Mouse (Mus musculus): ENCODE measurements around the gene Mtmr2.

GRCm38 (mm10) chr9:13699781-13700116 is 48.5 kb upstream of the Mtmr2 start:
- no peak for TF ChIP-seq EP300 (IDR thresholded peaks at IDR 0.05; ENCODE audit: low read depth)
- no peak for TF ChIP-seq CTCF (IDR thresholded peaks at IDR 0.05; ENCODE audit: low read depth)

Measured in heart, postnatal 0 days (tissue).